Mouse (Mus musculus) stomach, embryonic 14.5 days (tissue): ENCODE data around the gene Fblim1. TPM values are rescaled to one million over a fixed set of nuclear protein-coding genes. Genes with fewer than 3 reads are reported as not detected.
"Not testable (repeated sequence)": the region's sequence is repeated elsewhere in the genome, so short reads cannot be mapped to it uniquely, and the experiment has no call there.

Experiments used
- ATAC-seq: fragments of 200-750 bp; cut with Nextera tagmentation; 2 replicates; pipeline ENCODE4 v1.8.0; 2017; ENCODE audit warnings: low read depth, moderate TSS enrichment; ENCODE audit not compliant: insufficient number of reproducible peaks, insufficient read depth, low FRiP score
- H3K27ac ChIP-seq: fragments of 300-500 bp; sonication (generic); 2 replicates; pipeline ENCODE4 v1.5.1; 2014; ENCODE audit warnings: mild to moderate bottlenecking, low read length, moderate library complexity, mixed read lengths
- H3K27me3 ChIP-seq: fragments of 300-500 bp; sonication (generic); 2 replicates; pipeline ENCODE4 v1.6.1; 2014; ENCODE audit warnings: low read length, control low read depth, mixed read lengths; ENCODE audit not compliant: control insufficient read depth, insufficient read depth
- H3K36me3 ChIP-seq: fragments of 300-500 bp; sonication (generic); 2 replicates; pipeline ENCODE4 v1.6.1; 2014; ENCODE audit warnings: mild to moderate bottlenecking, control low read depth, low read length, moderate library complexity, mixed read lengths; ENCODE audit not compliant: control insufficient read depth, insufficient read depth
- H3K4me1 ChIP-seq: fragments of 300-500 bp; sonication (generic); 2 replicates; pipeline ENCODE4 v1.6.1; 2014; ENCODE audit warnings: low read length, control low read depth, mixed read lengths; ENCODE audit not compliant: control insufficient read depth, insufficient read depth
- H3K4me2 ChIP-seq: fragments of 300-500 bp; sonication (generic); replicated peaks from 2 replicates; pipeline ENCODE4 v1.6.1; 2014; ENCODE audit warnings: low read depth, low read length, control low read depth
- H3K4me3 ChIP-seq: fragments of 300-500 bp; sonication (generic); 2 replicates; pipeline ENCODE4 v1.5.1; 2014; ENCODE audit warnings: low read depth, low read length, control low read depth
- H3K9ac ChIP-seq: fragments of 300-500 bp; sonication (generic); replicated peaks from 2 replicates; pipeline ENCODE4 v1.6.1; 2014; ENCODE audit warnings: low read depth, mild to moderate bottlenecking, control low read depth, low read length, moderate library complexity, mixed read lengths
- H3K9me3 ChIP-seq: fragments of 300-500 bp; sonication (generic); 2 replicates; pipeline ENCODE4 v1.6.1; 2016; ENCODE audit warnings: low read depth, low read length, control low read depth; ENCODE audit not compliant: control insufficient read depth
- WGBS: fragments of 180-500 bp; shearing (Covaris S2); extraction: QIAGEN DNeasy Blood & Tissue Kit; methylation state at CpG from one replicate; pipeline ENCODE4 v1.1.7; 2014; 5-methylcytosine and 5-hydroxymethylcytosine counted together
- polyA plus RNA-seq: library from polyadenylated mRNA; unstranded; fragments of >200 nt; fragmentation: Nextera tagmentation; extraction: Ambion mirVana; gene quantifications from 2 replicates; pipeline ENCODE4 v1.2.1, GENCODE M21; 2014

Gene Fblim1
- polyA plus RNA-seq, 1 experiment from 2014 or later = 94.9 TPM

GRCm38 (mm10) chr4:141554255-141554865 lies 51.5 kb downstream of the Fblim1 start:
- H3K36me3 ChIP-seq, H3K4me2 ChIP-seq, H3K9me3 ChIP-seq, ATAC-seq, H3K27ac ChIP-seq, H3K4me3 ChIP-seq, H3K9ac ChIP-seq, H3K4me1 ChIP-seq, H3K27me3 ChIP-seq: not testable (repeated sequence)
- WGBS = 90% methylated on average over 8 of the region's 9 CpGs

GRCm38 (mm10) chr4:141552484-141552883 lies 53.4 kb downstream of the Fblim1 start:
- no peak overlapping the region for H3K4me2 ChIP-seq
- no peaks in the 10 kb centered on the region for H3K9me3 ChIP-seq
- H3K36me3 ChIP-seq = no peaks in the 10 kb centered on the region
- no peak overlapping the region for H3K9ac ChIP-seq
- no peak overlapping the region for H3K4me3 ChIP-seq
- WGBS = 30% methylated on average over 2 of the region's 2 CpGs
- no peaks in the 10 kb centered on the region for H3K4me1 ChIP-seq
- ATAC-seq = peak; percentile 78; the same call in 1 of the 2 replicates
- H3K27ac ChIP-seq = no peak overlapping the region
- H3K27me3 ChIP-seq = no peaks in the 10 kb centered on the region

- Histone ChIP-seq H3K27ac (peak overlapping the region; percentile 100), H3K36me3 (no peaks in the 10 kb centered on the region), H3K4me3 (peak overlapping the region; percentile 79), H3K9ac (peak overlapping the region; percentile 97), H3K9me3 (no peaks in the 10 kb centered on the region), H3K27me3 (no peaks in the 10 kb centered on the region), H3K4me2 (peak overlapping the region; percentile 68), H3K4me1 (no peaks in the 10 kb centered on the region)
- no peak for ATAC-seq
- WGBS = 15% methylated on average over 9 of the region's 9 CpGs
These were observed 58.6 kb downstream of the Fblim1 start for GRCm38 (mm10) chr4:141547299-141547698.

- Histone ChIP-seq H3K27ac (peak overlapping the region; percentile 100), H3K4me1 (no peaks in the 10 kb centered on the region), H3K9ac (peak overlapping the region; percentile 97), H3K4me2 (peak overlapping the region; percentile 68), H3K27me3 (no peaks in the 10 kb centered on the region), H3K9me3 (no peaks in the 10 kb centered on the region), H3K4me3 (peak overlapping the region; percentile 79), H3K36me3 (no peaks in the 10 kb centered on the region)
- WGBS = 1% methylated on average over 92 of the region's 98 CpGs
- peak; percentile 85 for ATAC-seq
These were observed 59.3 kb downstream of the Fblim1 start for GRCm38 (mm10) chr4:141546334-141547200.

GRCm38 (mm10) chr4:141545743-141546333 lies 60.1 kb downstream of the Fblim1 start:
- WGBS = under 1% methylated on average over 49 of the region's 56 CpGs
- peak; percentile 85 for ATAC-seq
- Histone ChIP-seq H3K4me3 (peak overlapping the region; percentile 79), H3K36me3 (no peaks in the 10 kb centered on the region), H3K27ac (peak overlapping the region; percentile 100), H3K9ac (peak overlapping the region; percentile 97), H3K4me2 (peak overlapping the region; percentile 99), H3K27me3 (no peaks in the 10 kb centered on the region), H3K9me3 (no peaks in the 10 kb centered on the region), H3K4me1 (no peaks in the 10 kb centered on the region)

- under 1% methylated on average over 45 of the region's 45 CpGs for WGBS
- peak; percentile 30; the same call in 1 of the 2 replicates for ATAC-seq
- H3K27ac ChIP-seq = peak overlapping the region; percentile 100
- H3K9ac ChIP-seq = peak overlapping the region; percentile 81
- H3K9me3 ChIP-seq = no peaks in the 10 kb centered on the region
- no peaks in the 10 kb centered on the region for H3K4me1 ChIP-seq
- no peaks in the 10 kb centered on the region for H3K36me3 ChIP-seq
- peak overlapping the region; percentile 99 for H3K4me2 ChIP-seq
- H3K4me3 ChIP-seq = peak overlapping the region; percentile 79
- no peaks in the 10 kb centered on the region for H3K27me3 ChIP-seq
These were observed 60.7 kb downstream of the Fblim1 start for GRCm38 (mm10) chr4:141545071-141545742.

GRCm38 (mm10) chr4:141544536-141544935 lies 61.4 kb downstream of the Fblim1 start:
- peak overlapping the region; percentile 100; the same call in 1 of the 2 replicates for H3K27ac ChIP-seq
- no peak for ATAC-seq
- H3K4me3 ChIP-seq = peak overlapping the region; percentile 79
- WGBS = 47% methylated on average over 2 of the region's 2 CpGs
- H3K27me3 ChIP-seq = no peaks in the 10 kb centered on the region
- no peaks in the 10 kb centered on the region for H3K9me3 ChIP-seq
- no peaks in the 10 kb centered on the region for H3K4me1 ChIP-seq
- peak overlapping the region; percentile 99 for H3K4me2 ChIP-seq
- no peaks in the 10 kb centered on the region for H3K36me3 ChIP-seq
- H3K9ac ChIP-seq = no peak overlapping the region

- no peaks in the 10 kb centered on the region for H3K27me3 ChIP-seq
- no peak overlapping the region for H3K4me2 ChIP-seq
- no peaks in the 10 kb centered on the region for H3K4me1 ChIP-seq
- no peak overlapping the region for H3K27ac ChIP-seq
- no peaks in the 10 kb centered on the region for H3K9me3 ChIP-seq
- no peak overlapping the region for H3K4me3 ChIP-seq
- H3K9ac ChIP-seq = no peak overlapping the region
- H3K36me3 ChIP-seq = no peaks in the 10 kb centered on the region
- WGBS = 75% methylated on average over 3 of the region's 3 CpGs
- no peak for ATAC-seq
These were observed 62.3 kb downstream of the Fblim1 start for GRCm38 (mm10) chr4:141543593-141543992.
